Comparison of ENCODE assay signal across 8 mouse cellular contexts in the genomic region with DNA sequence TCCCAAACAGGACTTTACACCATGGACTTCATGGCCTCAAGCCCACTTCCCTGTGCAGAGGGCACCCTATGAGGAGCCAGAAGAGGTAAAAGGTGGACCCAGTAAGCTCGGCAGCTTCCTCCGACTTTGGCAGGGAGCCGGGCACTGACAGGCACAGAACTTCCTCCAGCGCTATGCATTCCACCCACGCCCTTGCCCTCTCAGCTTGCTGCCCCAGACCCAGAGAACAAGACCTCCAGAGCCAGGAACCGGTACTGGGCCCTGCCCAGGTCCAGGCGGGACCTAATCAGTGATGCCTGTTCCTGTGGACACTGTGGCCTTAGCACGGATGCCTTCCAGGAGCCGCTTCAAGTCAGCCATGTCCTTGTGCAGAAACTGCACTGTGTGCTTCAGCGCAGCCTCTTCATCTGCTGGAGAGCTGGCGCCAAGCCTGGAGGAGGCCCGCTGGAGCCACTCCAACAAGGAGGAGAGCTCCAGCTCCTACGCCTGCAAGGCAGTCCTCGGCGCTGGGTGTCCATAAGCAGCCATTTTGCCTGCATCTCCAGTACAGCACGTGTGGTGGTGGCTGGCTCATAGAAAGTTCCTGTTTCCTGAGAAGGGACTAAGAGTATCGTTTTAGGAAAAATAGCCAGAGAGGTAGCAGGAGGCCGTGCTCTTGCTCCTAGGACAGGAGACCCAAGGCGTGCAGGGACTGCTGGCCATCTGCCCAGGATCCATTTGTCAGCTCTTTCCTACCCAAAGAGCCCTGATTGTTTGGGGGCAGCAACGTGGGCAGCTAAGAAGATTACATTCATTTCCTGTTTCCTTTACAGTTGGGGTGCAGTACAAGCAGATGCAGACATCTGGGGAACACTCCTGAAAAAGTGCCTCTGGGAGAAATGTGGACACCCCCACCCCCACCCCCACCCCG. TPM values are rescaled to one million over a fixed set of nuclear protein-coding genes. Genes with fewer than 3 reads are reported as not detected.
A peak's percentile ranks its signal among the peaks of the same experiment; 100 is the strongest.
DNase-seq lines count a peak whose midpoint lies in the region; ATAC-seq and TF ChIP-seq lines count a peak whose summit lies in the region.

No protein-coding gene starts in this region.

- no peaks in the 10 kb centered on the region for H3K4me1 ChIP-seq in spleen, adult 2 months (ENCODE audit: control insufficient read depth, insufficient read depth, insufficient read length)
- peaks cover 6% of the 10 kb centered on the region; the same call in 1 of the 2 replicates for H3K4me1 ChIP-seq in cortical plate, adult 2 months (ENCODE audit: control insufficient read depth, insufficient read depth, low read length)
- peaks cover 5% of the 10 kb centered on the region for H3K4me1 ChIP-seq in heart, adult 2 months (ENCODE audit: control insufficient read depth, insufficient read depth, low read length)
- no peaks in the 10 kb centered on the region for H3K4me1 ChIP-seq in kidney, embryonic 14.5 days (ENCODE audit: control insufficient read depth, insufficient read depth, low read length)
- peaks cover 19% of the 10 kb centered on the region for H3K4me1 ChIP-seq in limb, embryonic 14.5 days (ENCODE audit: control insufficient read depth, insufficient read depth, low read length)
- H3K4me1 ChIP-seq in neural tube, embryonic 14.5 days (ENCODE audit: control insufficient read depth, insufficient read depth, low read length), result 0 out of 2 replicates have a peak, but pooled peaks cover 4% of the 10 kb centered on the region

- H3K79me2 ChIP-seq in heart, adult 2 months (replicated peaks; ENCODE audit: control insufficient read depth, insufficient read depth, low read length), result no peaks in the 10 kb centered on the region

- no peaks in the 10 kb centered on the region for H3K9me3 ChIP-seq in kidney, embryonic 14.5 days (ENCODE audit: control insufficient read depth, low read length)
- no peaks in the 10 kb centered on the region for H3K9me3 ChIP-seq in limb, embryonic 14.5 days (ENCODE audit: control insufficient read depth, low read length)
- H3K9me3 ChIP-seq in neural tube, embryonic 14.5 days (ENCODE audit: control insufficient read depth, low read length), result no peaks in the 10 kb centered on the region

- H3K36me3 ChIP-seq in spleen, adult 2 months (ENCODE audit: control insufficient read depth, insufficient read depth, low read length), result no peaks in the 10 kb centered on the region
- H3K36me3 ChIP-seq in heart, adult 2 months (ENCODE audit: control insufficient read depth, insufficient read depth, low read length), result no peaks in the 10 kb centered on the region
- H3K36me3 ChIP-seq in kidney, embryonic 14.5 days (ENCODE audit: control insufficient read depth, insufficient read depth, low read length), result no peaks in the 10 kb centered on the region
- H3K36me3 ChIP-seq in limb, embryonic 14.5 days (ENCODE audit: control insufficient read depth, insufficient read depth, low read length), result no peaks in the 10 kb centered on the region
- no peaks in the 10 kb centered on the region for H3K36me3 ChIP-seq in neural tube, embryonic 14.5 days (ENCODE audit: control insufficient read depth, insufficient read depth, low read length)

- DNase-seq in spleen, adult 2 months (ENCODE audit: low read depth in 1 of 2, low spot score in 2 of 2), result peak in 1 of 2 experiments; percentile 9
- DNase-seq in spleen, adult 12 weeks (ENCODE audit: low spot score), result no peak
- peak; percentile 92 to 93 for DNase-seq in heart, adult 2 months
- DNase-seq in limb, embryonic 14.5 days (ENCODE audit: low spot score), result peak; percentile 90
- peak; percentile 91 to 94 for DNase-seq in urinary bladder, postnatal 4 days (ENCODE audit: low spot score in 2 of 2)

- H3K27ac ChIP-seq in spleen, adult 2 months (ENCODE audit: insufficient read depth, low read length), result peak overlapping the region; percentile 38
- peak overlapping the region; percentile 76 for H3K27ac ChIP-seq in cortical plate, adult 2 months (ENCODE audit: insufficient read depth, low read length)
- peak overlapping the region; percentile 91 for H3K27ac ChIP-seq in heart, adult 2 months
- H3K27ac ChIP-seq in kidney, embryonic 14.5 days (ENCODE audit: low read depth, low read length), result peak overlapping the region; percentile 85
- H3K27ac ChIP-seq in limb, embryonic 14.5 days (replicated peaks; ENCODE audit: low read depth, low read length), result peak overlapping the region; percentile 85
- H3K27ac ChIP-seq in neural tube, embryonic 14.5 days (ENCODE audit: low read depth, low read length), result peak overlapping the region; percentile 86

- TF ChIP-seq EP300 in heart, adult 2 months (IDR thresholded peaks at IDR 0.05; ENCODE audit: insufficient read depth, low read depth, low read length), result peak; percentile 31; the same call in 1 of the 2 replicates

- peak overlapping the region; percentile 37 for H3K4me3 ChIP-seq in spleen, adult 2 months (ENCODE audit: extremely low read depth, insufficient read depth, insufficient read length)
- peak overlapping the region; percentile 28 for H3K4me3 ChIP-seq in cortical plate, adult 2 months (ENCODE audit: insufficient read depth, low read length)
- peak overlapping the region; percentile 42 for H3K4me3 ChIP-seq in heart, adult 2 months
- no peak overlapping the region for H3K4me3 ChIP-seq in kidney, embryonic 14.5 days (ENCODE audit: low read length)
- H3K4me3 ChIP-seq in limb, embryonic 14.5 days (replicated peaks; ENCODE audit: low read length), result no peak overlapping the region
- no peak overlapping the region for H3K4me3 ChIP-seq in neural tube, embryonic 14.5 days (ENCODE audit: low read depth, low read length)

- no peaks in the 10 kb centered on the region for H3K27me3 ChIP-seq in spleen, adult 2 months (ENCODE audit: control insufficient read depth, insufficient read depth, low read length)
- no peaks in the 10 kb centered on the region for H3K27me3 ChIP-seq in heart, adult 2 months (ENCODE audit: control insufficient read depth, insufficient read depth, low read length)
- no peaks in the 10 kb centered on the region for H3K27me3 ChIP-seq in kidney, embryonic 14.5 days (ENCODE audit: control insufficient read depth, insufficient read depth, low read length)
- no peaks in the 10 kb centered on the region for H3K27me3 ChIP-seq in limb, embryonic 14.5 days (ENCODE audit: control insufficient read depth, insufficient read depth, low read length)
- H3K27me3 ChIP-seq in neural tube, embryonic 14.5 days (ENCODE audit: control insufficient read depth, insufficient read depth, low read length), result no peaks in the 10 kb centered on the region

- no peak for TF ChIP-seq CTCF in spleen, adult 2 months (IDR thresholded peaks at IDR 0.05; ENCODE audit: extremely low read depth, insufficient read depth, insufficient read length, insufficient replicate concordance)
- no peak for TF ChIP-seq CTCF in cortical plate, adult 2 months (IDR thresholded peaks at IDR 0.05; ENCODE audit: extremely low read depth, insufficient read depth, low read length)
- no peak for TF ChIP-seq CTCF in heart, adult 2 months (IDR thresholded peaks at IDR 0.05)

- H3K4me2 ChIP-seq in kidney, embryonic 14.5 days (replicated peaks; ENCODE audit: low read depth, low read length), result 0 out of 2 replicates have a peak overlapping the region, but pooled peaks have one; percentile 11
- H3K4me2 ChIP-seq in limb, embryonic 14.5 days (replicated peaks; ENCODE audit: low read depth, low read length, severe bottlenecking), result peak overlapping the region; percentile 22
- peak overlapping the region; percentile 27; the same call in 1 of the 2 replicates for H3K4me2 ChIP-seq in neural tube, embryonic 14.5 days (ENCODE audit: low read depth, low read length)

- WGBS in spleen, adult 2 months, result 41% methylated on average over 21 of the region's 21 CpGs
- 4% methylated on average over 21 of the region's 21 CpGs for WGBS in heart, adult 2 months
- 51% methylated on average over 21 of the region's 21 CpGs for WGBS in kidney, embryonic 14.5 days
- WGBS in limb, embryonic 14.5 days, result 52% methylated on average over 21 of the region's 21 CpGs
- WGBS in neural tube, embryonic 14.5 days, result 65% methylated on average over 21 of the region's 21 CpGs

- TF ChIP-seq POLR2A in spleen, adult 2 months (IDR thresholded peaks at IDR 0.05; ENCODE audit: low read depth, low read length), result no peak
- peak; percentile 74 for TF ChIP-seq POLR2A in cortical plate, adult 2 months (IDR thresholded peaks at IDR 0.05; ENCODE audit: extremely low read depth, insufficient read depth, low read length)
- peak; percentile 81 for TF ChIP-seq POLR2A in heart, adult 2 months (IDR thresholded peaks at IDR 0.05; ENCODE audit: insufficient read depth, low read depth, low read length)
- TF ChIP-seq POLR2A in limb, embryonic 14.5 days (IDR thresholded peaks at IDR 0.05; ENCODE audit: borderline replicate concordance, extremely low read depth, insufficient read depth, insufficient read length), result no peak

- intact Hi-C loops in heart, adult 2 months (cut with DNase I), result no loop called here

- ATAC-seq in kidney, embryonic 14.5 days (ENCODE audit: low FRiP score, low TSS enrichment), result peak; percentile 86
- peak; percentile 90 for ATAC-seq in limb, embryonic 14.5 days (ENCODE audit: low FRiP score, low read depth)
- peak; percentile 73; the same call in 1 of the 2 replicates for ATAC-seq in neural tube, embryonic 14.5 days (ENCODE audit: low read depth)

- peak overlapping the region; percentile 37 for H3K9ac ChIP-seq in heart, adult 2 months (ENCODE audit: low read depth, low read length)
- peak overlapping the region; percentile 20; the same call in 1 of the 2 replicates for H3K9ac ChIP-seq in kidney, embryonic 14.5 days (ENCODE audit: low read depth, low read length)
- peak overlapping the region; percentile 1; the same call in 1 of the 2 replicates for H3K9ac ChIP-seq in limb, embryonic 14.5 days (ENCODE audit: low read depth, low read length, severe bottlenecking)
- no peak overlapping the region for H3K9ac ChIP-seq in neural tube, embryonic 14.5 days (replicated peaks; ENCODE audit: low read depth, low read length)

RNA-seq across cellular contexts. Expression of gene A830005F24Rik, which starts 39.1 kb away (rescaled TPM):
- not detected in 2 replicates for polyA plus RNA-seq in spleen, adult 2 months (2012; rRNA removed)
- polyA plus RNA-seq in cortical plate, adult 2 months (2012; rRNA removed), result 1.3 and 1.6 TPM in 2 replicates
- total RNA-seq in heart, adult 2 months (2021), result under 1 TPM in 1 of 2 experiments, not detected in 1; 0.30 TPM
- 0.23 TPM in 1 of 2 replicates, not detected in the other for polyA plus RNA-seq in heart, adult 2 months (2012; rRNA removed)
- polyA plus RNA-seq in kidney, embryonic 14.5 days (2014; fragmentation: Nextera tagmentation; extraction: Ambion mirVana), result 2.0 and 2.1 TPM in 2 replicates
- 0.26 and 1.6 TPM in 2 replicates for polyA plus RNA-seq in limb, embryonic 14.5 days (2012; rRNA removed)
- polyA plus RNA-seq in limb, embryonic 14.5 days (2014; fragmentation: Nextera tagmentation; extraction: Ambion mirVana), result 1.2 and 1.8 TPM in 2 replicates
- 4.4 and 5.0 TPM in 2 replicates for polyA plus RNA-seq in neural tube, embryonic 14.5 days (2014; fragmentation: Nextera tagmentation; extraction: Ambion mirVana)

RNA-seq across cellular contexts. Expression of gene Zfp169, which starts 39.2 kb away (rescaled TPM):
- 9.9 and 10.1 TPM in 2 replicates for polyA plus RNA-seq in spleen, adult 2 months (2012; rRNA removed)
- polyA plus RNA-seq in cortical plate, adult 2 months (2012; rRNA removed), result 13.9 and 14.0 TPM in 2 replicates
- 1 to 10 TPM; 5.0 to 7.0 TPM for total RNA-seq in heart, adult 2 months (2021)
- polyA plus RNA-seq in heart, adult 2 months (2012; rRNA removed), result 4.2 and 7.2 TPM in 2 replicates
- polyA plus RNA-seq in kidney, embryonic 14.5 days (2014; fragmentation: Nextera tagmentation; extraction: Ambion mirVana), result 2.3 and 4.0 TPM in 2 replicates
- polyA plus RNA-seq in limb, embryonic 14.5 days (2012; rRNA removed), result 8.6 and 11.5 TPM in 2 replicates
- polyA plus RNA-seq in limb, embryonic 14.5 days (2014; fragmentation: Nextera tagmentation; extraction: Ambion mirVana), result 5.6 and 7.6 TPM in 2 replicates
- 5.8 and 8.1 TPM in 2 replicates for polyA plus RNA-seq in neural tube, embryonic 14.5 days (2014; fragmentation: Nextera tagmentation; extraction: Ambion mirVana)

Comparison
In these comparisons a context has a peak if more than half of its experiments do, and no peak if none do; other contexts are left out.
1. H3K27ac ChIP-seq: peak in every context shown above with its lines; median percentile 91 in heart, adult 2 months; 86 in neural tube, embryonic 14.5 days; 85 in kidney, embryonic 14.5 days; 85 in limb, embryonic 14.5 days; 76 in cortical plate, adult 2 months; 38 in spleen, adult 2 months.
2. H3K4me3 ChIP-seq: peak in spleen, adult 2 months (single experiment), cortical plate, adult 2 months (single experiment) and heart, adult 2 months (single experiment); none in kidney, embryonic 14.5 days (single experiment), limb, embryonic 14.5 days (single experiment) and neural tube, embryonic 14.5 days (single experiment).
3. POLR2A ChIP-seq: peak in cortical plate, adult 2 months (single experiment) and heart, adult 2 months (single experiment); none in spleen, adult 2 months (single experiment) and limb, embryonic 14.5 days (single experiment).
4. Peak in every context shown above with its lines, with median percentiles within 50 percentile points of each other: ATAC-seq and H3K4me2 ChIP-seq.